Mouse (Mus musculus) cerebellum, adult 2 months (tissue): ENCODE data around the gene Stard3nl. TPM values are rescaled to one million over a fixed set of nuclear protein-coding genes. Genes with fewer than 3 reads are reported as not detected.

Experiments
- DNase-seq, 2 experiments: peaks; one replicate each; pipeline ENCODE4 v3.0.0; 2021
- H3K27ac ChIP-seq: fragments of 200-500 bp; 2 replicates; pipeline ENCODE4 v1.5.1; 2012; ENCODE audit warnings: low read length, control low read depth, inconsistent platforms; ENCODE audit not compliant: insufficient read depth
- H3K27me3 ChIP-seq: fragments of 200-500 bp; 2 replicates; pipeline ENCODE4 v1.6.1; 2012; ENCODE audit warnings: inconsistent platforms, mild to moderate bottlenecking, low read length, moderate library complexity; ENCODE audit not compliant: control insufficient read depth, insufficient read depth
- H3K4me1 ChIP-seq: fragments of 200-500 bp; 2 replicates; pipeline ENCODE4 v1.6.1; 2011; ENCODE audit warnings: low read length; ENCODE audit not compliant: control insufficient read depth, insufficient read depth
- H3K4me3 ChIP-seq: fragments of 200-500 bp; replicated peaks from 2 replicates; pipeline ENCODE3; 2011; ENCODE audit warnings: mild to moderate bottlenecking, low read depth, low read length, control low read depth; ENCODE audit not compliant: insufficient read depth
- CTCF ChIP-seq: fragments of 200-500 bp; IDR thresholded peaks from 2 replicates; pipeline ENCODE4 v1.5.1; 2011; ENCODE audit warnings: low read depth, mild to moderate bottlenecking, control low read depth, low read length, moderate library complexity, borderline replicate concordance; ENCODE audit not compliant: insufficient read depth
- POLR2A ChIP-seq: fragments of 200-500 bp; IDR thresholded peaks from 2 replicates; pipeline ENCODE4 v1.6.1; 2011; ENCODE audit warnings: low read length, control low read depth, borderline replicate concordance; ENCODE audit not compliant: insufficient read depth
- WGBS: fragments of 180-500 bp; shearing (Covaris S2); methylation state at CpG from one replicate; pipeline ENCODE4 v1.1.7; 2018; 5-methylcytosine and 5-hydroxymethylcytosine counted together
- polyA plus RNA-seq: library from polyadenylated mRNA; depleted of rRNA; stranded (reverse); fragments of >200 nt; gene quantifications from 2 replicates; pipeline ENCODE4 v1.2.3, GENCODE M21; 2012

Gene Stard3nl
- polyA plus RNA-seq, 1 experiment = 86.2 TPM

GRCm38 (mm10) chr13:19393731-19394130 is 1.9 kb downstream of the Stard3nl start:
- Histone ChIP-seq H3K27me3 (no peaks in the 10 kb centered on the region), H3K27ac (no peak overlapping the region), H3K4me1 (peaks cover 16% of the 10 kb centered on the region), H3K4me3 (no peak overlapping the region)
- no peak for TF ChIP-seq CTCF
- no peak for TF ChIP-seq POLR2A
- WGBS = 73% methylated on average over 2 of the region's 2 CpGs
- DNase-seq = no peak

- no peaks in the 10 kb centered on the region for H3K27me3 ChIP-seq
- no peak for DNase-seq
- peaks cover 16% of the 10 kb centered on the region for H3K4me1 ChIP-seq
- no peak for TF ChIP-seq CTCF
- no peak for TF ChIP-seq POLR2A
- WGBS = 55% methylated on average over 4 of the region's 4 CpGs
- no peak overlapping the region for H3K4me3 ChIP-seq
- no peak overlapping the region for H3K27ac ChIP-seq
Observed at GRCm38 (mm10) chr13:19391608-19392007, 4.0 kb downstream of the Stard3nl start.

- Histone ChIP-seq H3K4me1 (peaks cover 13% of the 10 kb centered on the region), H3K27ac (no peak overlapping the region), H3K27me3 (no peaks in the 10 kb centered on the region), H3K4me3 (peak overlapping the region; percentile 3)
- WGBS = 26% methylated on average over 4 of the region's 4 CpGs
- DNase-seq = no peak
- TF ChIP-seq CTCF = no peak
- no peak for TF ChIP-seq POLR2A
Observed at GRCm38 (mm10) chr13:19390296-19390695, 5.3 kb downstream of the Stard3nl start.

GRCm38 (mm10) chr13:19389896-19390295 is 5.7 kb downstream of the Stard3nl start:
- H3K27me3 ChIP-seq = no peaks in the 10 kb centered on the region
- no peak for TF ChIP-seq CTCF
- TF ChIP-seq POLR2A = no peak
- 24% methylated on average over 12 of the region's 12 CpGs for WGBS
- H3K4me1 ChIP-seq = peaks cover 13% of the 10 kb centered on the region
- peak overlapping the region; percentile 46 for H3K27ac ChIP-seq
- DNase-seq = no peak
- peak overlapping the region; percentile 3 for H3K4me3 ChIP-seq

GRCm38 (mm10) chr13:19389434-19389833 is 6.2 kb downstream of the Stard3nl start:
- H3K27me3 ChIP-seq = no peaks in the 10 kb centered on the region
- no peak overlapping the region for H3K27ac ChIP-seq
- WGBS = 87% methylated on average over 1 of the region's 1 CpGs
- DNase-seq = no peak
- H3K4me3 ChIP-seq = no peak overlapping the region
- H3K4me1 ChIP-seq = peaks cover 13% of the 10 kb centered on the region
- TF ChIP-seq CTCF (no peak), POLR2A (no peak)

GRCm38 (mm10) chr13:19385226-19385625 is 10.4 kb downstream of the Stard3nl start:
- no peak for DNase-seq
- TF ChIP-seq CTCF (no peak), POLR2A (no peak)
- H3K4me3 ChIP-seq = no peak overlapping the region
- no peak overlapping the region for H3K27ac ChIP-seq
- peaks cover 6% of the 10 kb centered on the region; the same call in 1 of the 2 replicates for H3K4me1 ChIP-seq
- 97% methylated on average over 4 of the region's 4 CpGs for WGBS
- no peaks in the 10 kb centered on the region for H3K27me3 ChIP-seq

GRCm38 (mm10) chr13:19381112-19381828 is 14.3 kb downstream of the Stard3nl start:
- WGBS = 85% methylated on average over 9 of the region's 9 CpGs
- Histone ChIP-seq H3K27me3 (no peaks in the 10 kb centered on the region), H3K4me1 (peaks cover 10% of the 10 kb centered on the region), H3K4me3 (no peak overlapping the region), H3K27ac (no peak overlapping the region)
- TF ChIP-seq CTCF (no peak), POLR2A (no peak)
- DNase-seq = no peak

- H3K27ac ChIP-seq = no peak overlapping the region
- no peak for TF ChIP-seq POLR2A
- TF ChIP-seq CTCF = no peak
- DNase-seq = no peak
- no peak overlapping the region for H3K4me3 ChIP-seq
- peaks cover 10% of the 10 kb centered on the region for H3K4me1 ChIP-seq
- WGBS = 50% methylated on average over 6 of the region's 6 CpGs
- H3K27me3 ChIP-seq = no peaks in the 10 kb centered on the region
Observed at GRCm38 (mm10) chr13:19379313-19379712, 16.3 kb downstream of the Stard3nl start.
